Mouse (Mus musculus): Measurements from ENCODE around the gene Cadm1. TPM values are rescaled to one million over a fixed set of nuclear protein-coding genes. Genes with fewer than 3 reads are reported as not detected.

The Cadm1 gene
- polyA plus RNA-seq, 1 experiment from 2014 or later, result 86.8 TPM

GRCm38 (mm10) chr9:47527741-47528140 lies 2.2 kb upstream of the Cadm1 start:
- POLR2A ChIA-PET, result no interaction called here
- TF ChIP-seq CTCF (IDR thresholded peaks at IDR 0.05), result no peak
- ATAC-seq, result no peak
- H3K27me3 ChIP-seq, result no peaks in the 10 kb centered on the region
- in situ Hi-C loops (cut with MboI; ENCODE audit: low pct_unique_long_range_greater_than_20kb), result loop anchor here (10.0 to 25.0 kb wide), 2 partner anchors 403 to 790 kb away; no protein-coding TSS in a partner anchor
- CTCF ChIA-PET, result no interaction called here
- DNase-seq (ENCODE audit: low read depth, low spot score), result no peak

GRCm38 (mm10) chr9:47529182-47529581 lies 791 bp upstream of the Cadm1 start:
- POLR2A ChIA-PET, result interaction anchor here (1.7 kb wide), 1 partner anchor 11 kb away, joined by 5 read pairs; no protein-coding TSS in a partner anchor
- no peak for ATAC-seq
- no peak for TF ChIP-seq CTCF (IDR thresholded peaks at IDR 0.05)
- in situ Hi-C loops (cut with MboI; ENCODE audit: low pct_unique_long_range_greater_than_20kb), result loop anchor here (10.0 to 25.0 kb wide), 2 partner anchors 404 to 792 kb away; no protein-coding TSS in a partner anchor
- DNase-seq (ENCODE audit: low read depth, low spot score), result no peak
- CTCF ChIA-PET, result interaction anchor here (0.7 to 0.9 kb wide), 2 partner anchors 151 to 171 kb away, joined by 3 read pairs; no protein-coding TSS in a partner anchor
- H3K27me3 ChIP-seq, result no peaks in the 10 kb centered on the region

GRCm38 (mm10) chr9:47530544-47530921 lies 560 bp downstream of the Cadm1 start:
- POLR2A ChIA-PET, result interaction anchor here (0.9 to 1.7 kb wide), 8 partner anchors 8 to 178 kb away, joined by 3 to 5 read pairs (median 3); no protein-coding TSS in a partner anchor
- in situ Hi-C loops (cut with MboI; ENCODE audit: low pct_unique_long_range_greater_than_20kb), result loop anchor here (5.0 to 25.0 kb wide), 3 partner anchors 57 to 793 kb away; no protein-coding TSS in a partner anchor
- TF ChIP-seq CTCF (IDR thresholded peaks at IDR 0.05), result no peak
- ATAC-seq (peak; percentile 10), DNase-seq (ENCODE audit: low read depth, low spot score) (no peak)
- H3K27me3 ChIP-seq, result no peaks in the 10 kb centered on the region
- CTCF ChIA-PET, result interaction anchor here (1.0 to 2.2 kb wide), 2 partner anchors 26 to 168 kb away, joined by 3 to 9 read pairs; no protein-coding TSS in a partner anchor

- in situ Hi-C loops (cut with MboI; ENCODE audit: low pct_unique_long_range_greater_than_20kb), result loop anchor here (5.0 to 25.0 kb wide), 3 partner anchors 56 to 794 kb away; no protein-coding TSS in a partner anchor
- H3K27me3 ChIP-seq, result no peaks in the 10 kb centered on the region
- CTCF ChIA-PET, result interaction anchor here (0.7 to 2.2 kb wide), 4 partner anchors 11 to 168 kb away, joined by 3 to 9 read pairs (median 4); no protein-coding TSS in a partner anchor
- ATAC-seq (peak; percentile 34), DNase-seq (ENCODE audit: low read depth, low spot score) (no peak)
- no peak for TF ChIP-seq CTCF (IDR thresholded peaks at IDR 0.05)
- POLR2A ChIA-PET, result interaction anchor here (0.9 to 1.7 kb wide), 8 partner anchors 8 to 177 kb away, joined by 3 to 5 read pairs (median 3); no protein-coding TSS in a partner anchor
These were observed 1.2 kb downstream of the Cadm1 start for GRCm38 (mm10) chr9:47530922-47531850.

GRCm38 (mm10) chr9:47532215-47532865 lies 2.4 kb downstream of the Cadm1 start:
- ChIA-PET CTCF (interaction anchor here (1.8 to 2.2 kb wide), 2 partner anchors 56 to 166 kb away, joined by 4 to 9 read pairs; no protein-coding TSS in a partner anchor), POLR2A (no interaction called here)
- no peaks in the 10 kb centered on the region for H3K27me3 ChIP-seq
- TF ChIP-seq CTCF (IDR thresholded peaks at IDR 0.05), result no peak
- in situ Hi-C loops (cut with MboI; ENCODE audit: low pct_unique_long_range_greater_than_20kb), result loop anchor here (5.0 to 25.0 kb wide), 3 partner anchors 55 to 795 kb away; no protein-coding TSS in a partner anchor
- DNase-seq (ENCODE audit: low read depth, low spot score) (no peak), ATAC-seq (no peak)

GRCm38 (mm10) chr9:47533461-47533860 lies 3.5 kb downstream of the Cadm1 start:
- CTCF ChIA-PET, result interaction anchor here (1.5 kb wide), 1 partner anchor 15 kb away, joined by 5 read pairs; no protein-coding TSS in a partner anchor
- DNase-seq (ENCODE audit: low read depth, low spot score), result no peak
- in situ Hi-C loops (cut with MboI; ENCODE audit: low pct_unique_long_range_greater_than_20kb), result loop anchor here (5.0 to 25.0 kb wide), 3 partner anchors 54 to 796 kb away; no protein-coding TSS in a partner anchor
- ATAC-seq, result no peak
- no peaks in the 10 kb centered on the region for H3K27me3 ChIP-seq
- POLR2A ChIA-PET, result no interaction called here
- TF ChIP-seq CTCF (IDR thresholded peaks at IDR 0.05), result no peak

- TF ChIP-seq CTCF (IDR thresholded peaks at IDR 0.05), result no peak
- no peak for ATAC-seq
- in situ Hi-C loops (cut with MboI; ENCODE audit: low pct_unique_long_range_greater_than_20kb), result loop anchor here (5.0 to 25.0 kb wide), 3 partner anchors 52 to 798 kb away; no protein-coding TSS in a partner anchor
- ChIA-PET CTCF (interaction anchor here (1.4 to 1.5 kb wide), 2 partner anchors 13 to 55 kb away, joined by 5 read pairs; no protein-coding TSS in a partner anchor), POLR2A (no interaction called here)
- no peak for DNase-seq (ENCODE audit: low read depth, low spot score)
- H3K27me3 ChIP-seq, result no peaks in the 10 kb centered on the region
These were observed 4.9 kb downstream of the Cadm1 start for GRCm38 (mm10) chr9:47534573-47535475.

GRCm38 (mm10) chr9:47545245-47545644 lies 15.3 kb downstream of the Cadm1 start:
- ChIA-PET CTCF (no interaction called here), POLR2A (no interaction called here)
- ATAC-seq (no peak), DNase-seq (ENCODE audit: low read depth, low spot score) (no peak)
- TF ChIP-seq CTCF (IDR thresholded peaks at IDR 0.05), result no peak
- in situ Hi-C loops (cut with MboI; ENCODE audit: low pct_unique_long_range_greater_than_20kb), result loop anchor here (25.0 kb wide), 1 partner anchor 808 kb away; no protein-coding TSS in a partner anchor
- no peaks in the 10 kb centered on the region for H3K27me3 ChIP-seq

- ChIA-PET POLR2A (no interaction called here), CTCF (no interaction called here)
- H3K27me3 ChIP-seq, result no peaks in the 10 kb centered on the region
- in situ Hi-C loops (cut with MboI; ENCODE audit: low pct_unique_long_range_greater_than_20kb), result loop anchor here (25.0 kb wide), 1 partner anchor 808 kb away; no protein-coding TSS in a partner anchor
- no peak for TF ChIP-seq CTCF (IDR thresholded peaks at IDR 0.05)
- no peak for DNase-seq (ENCODE audit: low read depth, low spot score)
- ATAC-seq, result no peak
These were observed 15.7 kb downstream of the Cadm1 start for GRCm38 (mm10) chr9:47545667-47546066.

Data from Patski (cell line).